Mouse (Mus musculus) layer of hippocampus, adult 2 months (tissue): ENCODE measurements around the gene Perm1. TPM values are rescaled to one million over a fixed set of nuclear protein-coding genes. Genes with fewer than 3 reads are reported as not detected.

Experiments
- DNase-seq, 2 experiments: peaks; one replicate each; pipeline ENCODE4 v3.0.0; 2022; ENCODE audit warnings: low spot score in 2 of 2
- H3K27ac ChIP-seq: fragments of 200-600 bp; 2 replicates; pipeline ENCODE4 v1.8.1; 2022
- H3K4me3 ChIP-seq: fragments of 200-600 bp; 2 replicates; pipeline ENCODE4 v1.8.1; 2022; ENCODE audit warnings: mild to moderate bottlenecking
- CTCF ChIP-seq: fragments of 200-600 bp; conservative IDR thresholded peaks from 2 replicates; pipeline ENCODE4 v1.8.1; 2022; ENCODE audit warnings: antibody characterized with exemption, mild to moderate bottlenecking, moderate library complexity
- microRNA-seq, 2 experiments: library from miRNA; unstranded; fragments of <30 nt; microRNA quantifications; one replicate each; pipeline ENCODE4 v1.2.0; 2021
- total RNA-seq, 2 experiments: library from RNA; stranded (reverse); gene quantifications; 2 replicates each; pipeline ENCODE4 v1.2.3; 2021

The Perm1 gene
- total RNA-seq, 2 experiments from 2014 or later = 0.26 to 0.44 TPM

DNA sequence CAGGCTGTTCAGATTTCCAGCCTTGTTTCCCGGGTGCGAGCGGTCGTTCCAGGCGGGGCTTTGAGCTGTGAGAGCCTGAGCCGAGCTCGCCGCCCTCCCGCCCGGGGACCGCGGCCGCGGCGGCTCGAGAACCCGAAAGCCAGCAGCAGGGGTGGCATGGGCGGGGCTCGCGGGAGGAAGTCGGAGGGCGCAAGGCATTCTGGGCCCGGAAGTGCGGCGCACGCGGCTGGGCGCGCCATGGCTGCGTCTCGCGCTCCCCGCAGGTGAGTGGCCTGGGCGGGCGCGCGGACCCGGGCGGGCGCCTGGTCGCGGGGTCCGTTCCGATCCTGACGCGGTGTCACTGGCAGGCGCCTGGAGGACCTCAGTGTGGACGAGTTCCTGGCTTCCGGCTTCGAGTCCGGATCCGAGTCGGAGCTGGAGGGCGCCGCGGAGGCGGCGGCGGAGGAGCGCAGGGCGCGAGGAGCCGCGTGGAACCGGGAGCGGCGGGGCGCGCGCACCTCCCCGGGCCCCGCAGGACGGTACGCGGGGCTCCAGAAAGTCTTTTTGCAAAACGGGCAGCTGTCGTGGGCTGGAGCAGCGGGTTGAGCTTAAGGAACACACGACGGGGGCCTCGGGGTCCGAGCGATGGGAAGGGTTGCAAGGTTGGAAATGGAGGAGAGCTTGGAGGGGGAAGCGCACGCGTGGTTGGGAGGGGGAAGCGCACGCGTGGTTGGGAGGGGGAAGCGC is 20.3 kb downstream of the Perm1 start, which contains the start of gene Noc2l:
TSS of gene Noc2l (plus strand) at position 203 of the 726 bp plus-strand sequence.
- Histone ChIP-seq H3K4me3 (peak within 1 kb of the TSS; percentile 73), H3K27ac (peak within 1 kb of the TSS; percentile 95)
- peak; percentile 89 for DNase-seq
- no peak for TF ChIP-seq CTCF

DNA sequence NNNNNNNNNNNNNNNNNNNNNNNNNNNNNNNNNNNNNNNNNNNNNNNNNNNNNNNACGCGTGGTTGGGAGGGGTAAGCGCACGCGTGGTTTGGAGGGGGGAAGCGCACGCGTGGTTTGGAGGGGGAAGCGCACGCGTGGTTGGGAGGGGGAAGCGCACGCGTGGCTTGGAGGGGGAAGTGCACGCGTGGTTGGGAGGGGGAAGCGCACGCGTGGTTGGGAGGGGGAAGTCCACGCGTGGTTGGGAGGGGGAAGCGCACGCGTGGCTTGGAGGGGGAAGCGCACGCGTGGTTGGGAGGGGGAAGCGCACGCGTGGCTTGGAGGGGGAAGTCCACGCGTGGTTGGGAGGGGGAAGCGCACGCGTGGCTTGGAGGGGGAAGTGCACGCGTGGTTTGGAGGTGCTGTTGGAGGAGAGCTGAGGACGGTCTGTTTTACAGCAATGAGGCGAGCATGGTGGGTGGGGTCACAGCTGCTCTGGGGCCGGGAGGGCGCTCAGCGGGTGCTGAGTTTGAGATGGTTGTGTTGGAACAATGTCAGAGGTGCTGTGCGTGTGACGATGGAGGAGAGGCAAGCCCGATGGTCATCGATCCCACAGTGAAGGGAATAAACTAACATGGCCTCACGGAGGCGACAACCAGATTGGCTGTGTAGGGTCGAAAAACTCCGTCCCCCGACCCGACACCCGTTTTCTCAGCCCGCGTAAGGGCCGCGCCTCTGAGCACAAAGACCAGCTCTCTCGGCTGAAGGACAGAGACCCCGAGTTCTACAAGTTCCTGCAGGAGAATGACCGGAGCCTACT is 21.2 kb downstream of the Perm1 start:
- no peak for TF ChIP-seq CTCF
- peak overlapping the region; percentile 23 for H3K4me3 ChIP-seq
- no peak overlapping the region for H3K27ac ChIP-seq
- no peak for DNase-seq

DNA sequence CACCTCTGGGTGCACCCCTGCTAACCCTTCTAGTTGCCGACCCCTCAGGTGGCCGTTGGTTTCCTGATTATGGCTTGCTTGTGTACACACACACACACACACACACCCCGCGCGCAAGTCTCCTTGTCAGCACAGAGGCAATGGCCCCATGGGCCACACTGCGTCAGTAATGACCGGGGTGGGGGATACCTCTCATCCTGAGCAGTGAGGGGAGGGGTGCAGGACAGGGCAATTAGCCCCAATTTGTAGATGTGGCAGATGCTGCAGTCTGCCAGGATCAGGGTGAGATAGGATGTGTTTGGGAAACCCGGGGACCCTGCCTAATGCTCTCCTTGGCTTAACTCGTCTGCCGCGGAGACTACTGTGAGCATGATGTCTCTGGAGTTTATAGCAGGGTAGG is 33.9 kb downstream of the Perm1 start:
- Histone ChIP-seq H3K27ac (no peak overlapping the region), H3K4me3 (no peak overlapping the region)
- no peak for TF ChIP-seq CTCF
- no peak for DNase-seq

DNA sequence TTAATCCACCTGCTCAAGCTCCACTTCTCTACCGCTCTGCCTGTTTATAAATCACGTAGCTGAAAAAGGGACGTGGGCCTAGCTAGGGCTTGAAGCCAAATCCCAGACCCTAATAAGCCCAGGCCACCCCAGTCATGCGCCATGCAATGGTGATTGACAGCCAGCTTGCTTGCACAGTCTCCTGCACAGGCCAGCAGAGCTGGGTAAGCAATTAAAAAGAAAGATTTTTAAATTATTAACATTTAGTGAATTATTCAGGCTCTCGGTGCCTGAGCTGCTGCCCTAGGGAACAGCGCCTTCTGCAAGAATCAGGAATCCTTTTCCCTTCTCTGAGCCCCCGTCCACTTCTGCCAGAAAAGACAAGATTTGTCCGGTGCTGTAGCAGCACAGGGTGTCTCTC is 35.4 kb downstream of the Perm1 start:
- DNase-seq = no peak
- Histone ChIP-seq H3K4me3 (no peak overlapping the region), H3K27ac (no peak overlapping the region)
- no peak for TF ChIP-seq CTCF

DNA sequence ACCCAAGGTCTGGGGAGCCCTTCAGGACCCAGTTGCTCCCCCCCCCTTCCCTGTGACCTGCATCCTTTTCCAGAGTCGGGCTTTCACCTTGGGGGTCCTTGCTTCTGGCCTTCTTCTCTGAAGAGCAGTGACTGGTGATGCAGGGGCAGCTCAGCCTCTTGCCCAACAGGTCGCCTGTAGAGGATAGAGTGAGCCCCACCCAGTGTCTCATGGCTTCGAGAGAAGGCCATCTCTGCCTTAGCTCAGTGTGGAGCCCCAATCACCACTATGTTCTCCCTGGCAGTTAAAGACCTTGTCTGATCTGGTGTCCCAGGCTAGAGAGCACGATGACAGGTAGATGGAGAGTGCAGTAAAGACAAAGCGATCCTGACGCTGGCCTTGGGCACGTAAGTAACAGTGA is 36.5 kb downstream of the Perm1 start:
- DNase-seq = no peak

DNA sequence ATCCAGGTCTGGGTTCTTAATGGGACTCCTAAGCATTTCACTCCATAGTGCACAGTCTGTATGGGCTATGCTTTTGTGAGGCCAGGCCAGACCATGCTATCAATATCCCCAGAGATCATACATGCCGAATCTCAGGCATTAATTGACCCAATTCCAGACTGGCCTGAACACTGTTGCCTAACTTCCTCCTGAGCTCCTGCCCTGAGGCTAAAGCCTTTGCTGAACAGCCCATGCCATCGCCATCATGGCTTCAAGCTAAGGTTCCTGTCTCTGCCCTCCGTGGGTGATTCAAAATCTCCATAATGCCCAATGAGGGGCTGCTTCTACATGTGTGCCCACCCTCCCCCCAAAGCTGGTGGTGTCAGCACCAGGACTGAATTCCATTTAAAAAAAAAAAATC is 37.0 kb downstream of the Perm1 start:
- no peak for DNase-seq
- Histone ChIP-seq H3K27ac (no peak overlapping the region), H3K4me3 (no peak overlapping the region)
- TF ChIP-seq CTCF = no peak

More for the DNA sequence above, 36.5 kb downstream of the Perm1 start:
- no peak overlapping the region for H3K27ac ChIP-seq
- TF ChIP-seq CTCF = no peak
- H3K4me3 ChIP-seq = no peak overlapping the region

DNA sequence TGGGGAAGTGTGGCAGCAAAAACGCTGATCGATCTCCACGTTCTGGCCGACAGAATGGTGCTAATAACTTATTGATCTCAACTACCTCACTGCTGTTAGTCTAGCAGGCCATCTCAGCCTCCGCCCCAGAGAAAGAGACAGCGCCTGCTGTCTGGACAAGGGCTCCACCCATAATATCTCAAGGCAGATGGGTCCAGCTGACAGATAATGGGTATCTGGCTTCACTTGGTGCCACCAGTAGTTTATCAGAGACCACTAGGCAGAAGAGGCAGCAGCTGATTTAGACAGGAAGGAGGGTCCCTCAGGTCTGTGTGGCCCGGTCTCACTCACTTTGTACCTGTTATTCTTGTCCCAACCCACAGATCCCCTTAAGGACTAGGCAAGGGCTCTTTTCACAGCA is 37.4 kb downstream of the Perm1 start:
- Histone ChIP-seq H3K27ac (no peak overlapping the region), H3K4me3 (no peak overlapping the region)
- DNase-seq = no peak
- no peak for TF ChIP-seq CTCF

DNA sequence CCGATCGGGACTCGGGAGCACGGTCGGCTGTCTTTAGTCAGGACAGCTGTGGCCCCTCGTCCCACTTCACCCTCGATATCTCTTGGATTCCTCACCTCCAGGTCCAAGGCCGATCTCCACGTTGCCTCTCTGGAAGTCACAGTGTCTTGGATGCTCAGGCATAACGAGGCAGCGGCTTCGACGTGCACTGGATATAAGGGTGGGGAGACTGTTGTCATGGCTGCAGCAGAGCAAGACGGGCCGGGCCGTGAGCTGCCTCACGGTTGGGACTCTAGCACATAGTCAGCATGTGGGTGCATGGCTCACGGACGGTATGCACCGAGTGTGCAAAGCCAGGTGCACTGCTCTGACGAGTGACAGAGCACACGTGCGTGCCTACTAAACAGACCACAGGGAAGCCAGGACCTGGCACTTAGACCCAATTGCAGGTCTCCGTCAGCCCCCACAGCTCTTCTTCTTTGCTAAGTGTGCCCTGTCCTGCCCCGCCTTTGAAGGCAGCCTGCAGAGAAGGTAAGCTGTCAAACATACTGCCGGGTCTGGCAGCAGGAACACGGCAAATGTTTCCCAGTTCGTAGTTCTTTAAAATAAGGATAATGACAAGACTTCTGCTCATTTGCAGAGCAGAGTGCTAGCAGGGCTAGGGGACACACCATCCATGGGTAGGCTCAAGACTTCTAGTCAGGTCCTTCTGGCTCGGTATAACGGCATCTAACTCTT is 38.9 kb downstream of the Perm1 start:
- 0 out of 2 replicates have a peak overlapping the region, but pooled peaks have one; percentile 11 for H3K4me3 ChIP-seq
- H3K27ac ChIP-seq = 0 out of 2 replicates have a peak overlapping the region, but pooled peaks have one; percentile 39
- no peak for TF ChIP-seq CTCF
- no peak for DNase-seq

DNA sequence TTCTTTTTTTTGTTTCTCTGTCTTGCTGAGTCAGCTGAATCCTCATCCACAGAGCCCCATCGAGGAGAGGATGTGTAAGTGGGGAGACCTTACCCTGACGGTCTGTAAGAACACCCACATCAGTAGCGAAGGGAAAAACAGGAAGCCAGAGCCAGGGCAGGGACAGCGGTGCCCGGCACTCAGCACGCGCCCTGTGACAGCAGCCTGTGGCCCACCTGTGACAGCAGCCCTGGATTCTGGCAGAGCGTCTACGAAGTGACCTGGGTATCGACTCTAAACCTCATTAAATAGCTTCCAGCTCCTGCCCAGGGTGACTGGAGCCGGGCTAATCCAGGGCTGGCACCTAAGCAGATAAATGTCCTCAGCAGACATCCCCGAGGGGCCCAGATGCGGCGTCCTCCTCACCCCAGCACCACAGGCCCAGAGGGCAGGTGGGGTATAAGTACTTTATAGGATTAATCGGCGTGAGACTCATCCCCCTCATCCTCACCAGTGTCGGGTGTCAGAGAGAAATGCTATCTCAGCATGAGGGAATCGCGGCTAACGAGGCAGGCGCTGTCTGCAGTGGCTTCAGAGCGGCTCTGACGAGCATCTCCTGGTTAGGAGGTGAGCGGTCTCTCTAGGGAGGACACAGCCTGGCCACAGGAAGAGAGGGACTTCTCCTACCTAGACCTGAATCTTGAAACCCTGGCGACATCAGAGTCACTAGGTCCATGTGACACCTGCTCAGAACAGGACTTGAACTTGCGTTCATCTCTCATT is 39.6 kb downstream of the Perm1 start, which contains the start of gene Samd11:
TSS of gene Samd11 (minus strand) at position 580 of the 762 bp plus-strand sequence.
- no peak for TF ChIP-seq CTCF
- DNase-seq = no peak
- Histone ChIP-seq H3K27ac (peak within 1 kb of the TSS; percentile 39; the same call in 1 of the 2 replicates), H3K4me3 (no peak within 1 kb of the TSS)

Small RNA genes lying within 50 kb of the gene (microRNA-seq; reads per million reads assigned to microRNA genes)
- 5.1 to 5.2 reads per million in 2 experiments for gene Mir7658

Other genes with a start within 250 kb of the Perm1 start
- 10 to 100 TPM in 1 of 2 experiments, 1 to 10 TPM in 1; 9.3 to 10.1 TPM for gene B3galt6, start 223.2 kb upstream of the Perm1 start, total RNA-seq
- gene Sdf4, start 223.0 kb upstream of the Perm1 start, total RNA-seq = 100 to 1,000 TPM; 191 to 194 TPM
- 1 to 10 TPM; 1.3 to 2.3 TPM for gene Tnfrsf4, start 202.0 kb upstream of the Perm1 start, total RNA-seq
- gene Tnfrsf18, start 189.7 kb upstream of the Perm1 start, total RNA-seq = not detected
- under 1 TPM in 1 of 2 experiments, not detected in 1; 0.26 TPM for gene Ttll10, start 156.5 kb upstream of the Perm1 start, total RNA-seq
- gene 9430015G10Rik, start 105.9 kb upstream of the Perm1 start, total RNA-seq = 10 to 100 TPM; 27.3 to 34.9 TPM
- gene Rnf223, start 85.4 kb upstream of the Perm1 start, total RNA-seq = 1 to 10 TPM in 1 of 2 experiments, under 1 TPM in 1; 0.79 to 1.1 TPM
- 100 to 1,000 TPM; 146 to 148 TPM for gene Agrn, start 18.4 kb upstream of the Perm1 start, total RNA-seq
- 1 to 10 TPM in 1 of 2 experiments, under 1 TPM in 1; 0.87 to 1.3 TPM for gene Isg15, start 15.1 kb upstream of the Perm1 start, total RNA-seq
- 1 to 10 TPM; 5.6 to 7.1 TPM for gene AW011738, start 12.6 kb upstream of the Perm1 start, total RNA-seq
- 10 to 100 TPM; 41.4 to 43.1 TPM for gene Plekhn1, start 19.0 kb downstream of the Perm1 start, total RNA-seq
- 10 to 100 TPM; 70.7 to 72.1 TPM for gene Noc2l, start 20.1 kb downstream of the Perm1 start, total RNA-seq
- 1 to 10 TPM; 4.8 to 5.4 TPM for gene Samd11, start 39.8 kb downstream of the Perm1 start, total RNA-seq
- gene Vmn2r-ps159, start 115.2 kb downstream of the Perm1 start, total RNA-seq = not detected